Mouse (Mus musculus) liver, adult 2 months (tissue): ENCODE data around the gene Arhgef3.

ENCODE experiments used
- CTCF ChIP-seq: fragments of 200-500 bp; IDR thresholded peaks from 2 replicates; pipeline ENCODE4 v1.5.1; 2011; ENCODE audit warnings: low read depth, low read length, control low read depth
- POLR2A ChIP-seq: fragments of 200-500 bp; IDR thresholded peaks from 2 replicates; pipeline ENCODE4 v1.6.1; 2011; ENCODE audit warnings: low read length, control low read depth; ENCODE audit not compliant: insufficient read depth; ENCODE audit errors: extremely low read depth

GRCm38 (mm10) chr14:27123543-27123942 lies 8.8 kb downstream of the Arhgef3 start:
- TF ChIP-seq CTCF (no peak), POLR2A (no peak)
